Mouse (Mus musculus): Measurements from ENCODE around the gene Lrrc2.
A peak's percentile ranks its signal among the peaks of the same experiment; 100 is the strongest.

Lrrc2 gene

DNA sequence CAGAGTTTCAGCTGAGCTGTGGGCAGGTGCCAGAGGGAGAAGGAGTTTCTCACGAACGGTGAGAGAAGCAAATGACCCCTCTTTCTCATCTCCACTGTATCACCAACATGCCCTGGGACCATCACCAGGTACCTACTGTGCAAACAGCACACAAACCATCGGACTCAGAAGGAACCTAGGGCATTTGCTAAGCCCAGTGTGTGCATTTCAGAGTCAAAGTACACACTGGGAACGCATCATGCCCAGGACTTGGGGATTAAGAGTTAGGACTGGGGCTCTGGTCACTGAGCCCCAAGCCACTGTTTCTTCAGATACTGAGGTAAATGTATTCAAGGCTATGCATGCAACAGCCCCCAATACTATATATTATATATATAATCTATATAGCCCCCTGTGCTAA, 36.0 kb downstream of the Lrrc2 start:
- DNase-seq (ENCODE audit: low spot score in 2 of 2), result no peak

DNA sequence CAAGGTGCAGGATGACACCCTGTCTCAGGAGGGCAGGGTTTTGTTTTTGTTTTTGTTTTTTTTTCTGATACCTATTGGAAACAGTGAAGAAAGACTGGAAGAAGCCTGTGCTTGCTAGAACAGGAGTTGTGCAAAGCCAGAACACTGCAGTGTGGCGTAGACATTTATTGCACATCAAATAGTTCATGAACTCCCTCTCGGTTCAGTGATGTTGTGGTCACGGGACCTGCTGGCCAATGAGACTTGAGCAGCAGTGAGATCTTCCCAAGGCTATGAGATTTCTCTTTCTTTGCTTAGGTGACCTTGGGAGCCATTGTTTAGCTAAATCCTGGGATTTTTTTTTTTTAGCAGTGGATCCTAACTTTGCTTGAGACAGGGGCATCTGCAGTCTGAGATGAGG, 36.7 kb downstream of the Lrrc2 start:
- DNase-seq (ENCODE audit: low spot score in 2 of 2), result no peak

DNA sequence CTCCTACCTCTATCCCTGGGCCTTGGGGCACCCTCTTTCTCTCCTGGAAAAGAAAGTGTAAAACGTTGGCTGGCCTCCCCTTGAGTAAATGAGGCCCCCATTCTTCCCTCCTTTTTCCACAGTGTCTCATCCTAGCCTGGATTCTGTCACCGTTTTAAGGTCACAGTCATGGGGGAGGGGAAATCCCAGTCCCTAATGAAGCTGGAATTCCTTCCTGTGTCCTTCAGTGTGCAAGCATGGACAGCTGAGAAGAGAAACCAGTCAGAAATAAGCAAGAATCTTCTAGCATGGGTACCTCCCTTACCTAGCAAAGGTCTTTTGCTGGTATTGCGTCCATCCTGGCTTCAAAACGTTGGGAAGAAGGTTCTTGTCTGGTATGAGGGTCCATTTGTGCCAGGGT, 37.8 kb downstream of the Lrrc2 start:
- no peak for DNase-seq (ENCODE audit: low spot score in 2 of 2)

DNA sequence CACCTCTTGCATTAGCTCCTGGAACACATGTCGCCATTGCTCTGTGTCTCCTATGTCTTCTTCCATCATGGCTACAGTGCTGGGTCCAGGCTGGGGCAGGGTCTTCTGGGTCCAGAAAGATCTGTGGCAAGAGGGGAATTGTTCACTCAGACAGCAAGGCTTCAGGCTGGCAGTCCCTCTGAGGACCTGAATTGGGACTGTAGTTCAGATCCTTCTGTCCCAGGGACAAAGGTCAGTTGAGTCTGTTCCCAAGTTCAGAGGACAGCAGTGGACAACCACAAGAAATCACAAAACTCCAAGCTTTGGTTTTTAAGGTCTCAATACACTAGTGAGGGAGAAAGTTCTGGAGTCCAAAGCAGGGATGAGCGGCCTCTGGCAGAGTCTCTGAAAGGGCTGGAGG, 38.2 kb downstream of the Lrrc2 start:
- no peak for DNase-seq (ENCODE audit: low spot score in 2 of 2)

DNA sequence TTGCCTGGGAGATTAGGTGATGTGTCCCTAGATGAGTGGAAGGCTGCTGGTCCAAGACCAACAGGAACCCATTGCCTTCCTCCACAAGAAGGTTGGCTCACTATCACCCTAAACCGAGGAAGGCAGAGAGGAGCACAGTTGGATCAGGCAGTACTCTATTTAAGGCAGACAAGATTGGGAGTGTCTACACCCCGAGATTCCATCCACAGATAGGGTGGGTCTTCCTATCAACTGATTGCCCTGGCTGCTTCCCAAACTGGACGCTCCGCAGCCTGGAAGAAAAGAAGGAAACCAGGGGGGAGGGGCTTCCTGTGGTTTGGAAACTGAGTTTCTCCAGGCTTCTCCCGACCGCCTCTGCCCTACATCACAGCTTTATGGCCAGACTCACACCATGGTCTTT, 38.9 kb downstream of the Lrrc2 start, which contains the start of gene Rtp3:
Gene Rtp3, minus strand, starts transcription at position 380 of the 400 bp plus-strand sequence.
- DNase-seq (ENCODE audit: low spot score in 2 of 2), result no peak

DNA sequence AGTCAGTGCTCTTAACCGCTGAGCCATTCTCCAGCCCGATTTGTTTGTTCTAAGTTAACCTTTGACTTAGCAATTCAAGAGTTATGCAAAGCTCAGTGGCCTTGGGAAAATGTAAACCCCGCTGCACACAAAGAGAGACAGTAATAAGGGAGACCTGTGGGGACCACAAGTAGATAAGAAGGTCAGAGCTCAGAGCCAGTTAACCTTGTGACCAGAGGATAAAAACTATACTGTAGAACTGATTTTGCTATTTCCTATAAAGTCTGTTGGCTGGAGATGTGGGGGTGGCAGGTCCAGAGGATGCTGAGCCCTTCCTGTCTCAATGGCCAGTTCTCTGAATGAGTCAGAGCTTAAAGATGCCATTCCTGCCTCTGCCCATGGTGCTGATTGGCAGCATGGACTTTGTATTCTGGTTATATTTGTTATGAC, 42.0 kb downstream of the Lrrc2 start:
- no peak for DNase-seq (ENCODE audit: low spot score in 2 of 2)

DNA sequence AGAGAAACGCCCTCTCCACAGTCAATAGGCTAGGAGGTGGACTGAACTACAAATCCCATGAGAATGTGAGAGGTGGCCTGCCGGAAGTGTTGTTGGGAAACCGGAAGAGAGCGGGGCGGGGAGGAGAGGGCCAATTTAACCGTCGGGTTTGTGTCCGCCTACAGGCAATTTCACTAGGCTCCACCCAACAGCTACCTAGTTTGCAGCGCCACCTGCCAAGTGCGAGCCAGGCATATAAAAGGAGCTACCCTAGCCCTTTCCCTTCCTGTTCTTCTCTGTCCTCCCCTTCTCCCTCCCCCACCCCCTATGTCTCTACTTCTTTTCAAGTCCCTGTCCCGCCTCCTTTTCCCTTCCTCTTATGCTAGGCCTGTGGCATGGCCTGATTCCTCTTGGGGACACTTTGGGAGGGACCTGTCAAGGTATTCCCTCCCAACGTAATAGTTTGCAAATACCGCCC, 43.4 kb downstream of the Lrrc2 start:
- DNase-seq (ENCODE audit: low spot score in 2 of 2), result peak; percentile 76

DNA sequence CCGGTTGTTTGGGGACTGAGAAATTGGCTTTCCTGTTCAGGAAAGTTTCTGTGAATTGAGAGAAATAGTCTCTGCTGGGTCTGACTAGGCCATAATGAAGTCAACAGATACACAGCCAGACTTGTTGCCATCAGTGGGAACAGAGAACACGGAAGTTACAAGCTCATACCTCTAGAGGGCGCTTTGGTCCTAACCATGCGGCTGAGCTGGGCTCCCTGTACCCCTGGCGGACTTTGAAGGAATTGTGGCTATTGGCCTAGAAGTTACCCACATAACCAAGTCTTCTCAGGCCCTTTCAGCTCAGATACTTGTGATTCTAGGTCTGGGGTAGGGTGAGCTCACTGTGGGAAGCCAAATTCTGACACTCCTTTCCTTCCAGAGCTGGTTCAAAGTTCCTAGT, 45.9 kb downstream of the Lrrc2 start:
- DNase-seq (ENCODE audit: low spot score in 2 of 2), result peak; percentile 49 to 87

DNA sequence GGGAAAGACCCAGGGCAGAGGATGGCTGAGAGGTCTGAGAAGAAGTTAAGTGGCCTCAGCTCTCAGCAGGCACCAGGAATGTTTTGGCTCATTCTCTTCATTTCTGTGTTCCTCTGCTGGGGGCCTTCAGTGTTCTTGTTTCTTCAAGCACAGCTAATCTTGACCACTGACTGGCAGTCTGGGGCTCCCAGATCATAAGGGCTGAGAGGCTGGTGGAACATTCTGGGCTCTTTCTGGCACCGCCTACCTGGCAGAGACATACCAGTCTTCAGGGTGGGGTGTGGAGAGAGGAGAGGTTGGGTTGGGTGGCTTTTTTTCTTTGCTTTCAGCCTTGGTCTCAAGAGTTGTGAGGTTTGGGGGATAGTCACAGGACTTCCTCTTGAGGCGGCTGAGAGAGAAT, 47.7 kb downstream of the Lrrc2 start:
- no peak for DNase-seq (ENCODE audit: low spot score in 2 of 2)

DNA sequence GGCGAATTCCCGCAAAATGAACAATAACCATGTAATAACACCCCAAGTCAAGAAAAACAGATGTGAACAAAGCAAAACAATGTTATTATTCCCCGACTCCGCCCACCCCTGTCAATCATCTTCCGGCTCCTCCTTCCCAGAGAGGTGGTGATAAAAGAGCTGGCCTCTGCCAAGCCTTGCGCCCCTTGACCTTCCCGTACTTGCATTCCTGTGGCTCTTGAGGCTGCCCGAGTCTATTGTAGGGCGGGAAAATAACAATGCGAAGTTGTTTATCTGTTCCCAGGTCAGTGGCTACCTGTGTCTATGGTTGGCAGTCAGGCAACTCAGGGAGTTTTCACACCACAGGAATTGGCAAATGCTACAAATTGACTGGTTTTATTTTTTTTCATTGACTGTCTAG, 48.5 kb downstream of the Lrrc2 start:
- no peak for DNase-seq (ENCODE audit: low spot score in 2 of 2)

DNA sequence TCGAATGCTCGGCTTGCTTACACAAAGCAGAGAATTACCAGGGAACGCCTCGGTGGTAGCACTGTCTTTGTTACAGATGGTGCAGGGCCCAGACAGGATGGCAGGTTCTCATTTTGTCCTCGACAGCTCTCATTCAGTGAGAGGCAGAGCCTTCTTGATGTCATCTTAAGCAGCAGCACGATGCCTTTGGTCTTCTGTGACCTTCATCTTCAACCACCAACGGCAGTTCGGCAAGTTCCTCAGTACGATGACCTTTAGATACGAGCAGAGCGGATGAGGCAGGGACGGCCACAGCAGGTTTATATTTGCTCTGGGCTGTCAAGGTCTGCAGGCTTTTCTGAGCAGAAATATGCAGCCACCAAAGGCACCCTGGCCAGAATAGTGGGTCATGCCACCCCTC, 50.3 kb downstream of the Lrrc2 start:
- no peak for DNase-seq (ENCODE audit: low spot score in 2 of 2)

DNA sequence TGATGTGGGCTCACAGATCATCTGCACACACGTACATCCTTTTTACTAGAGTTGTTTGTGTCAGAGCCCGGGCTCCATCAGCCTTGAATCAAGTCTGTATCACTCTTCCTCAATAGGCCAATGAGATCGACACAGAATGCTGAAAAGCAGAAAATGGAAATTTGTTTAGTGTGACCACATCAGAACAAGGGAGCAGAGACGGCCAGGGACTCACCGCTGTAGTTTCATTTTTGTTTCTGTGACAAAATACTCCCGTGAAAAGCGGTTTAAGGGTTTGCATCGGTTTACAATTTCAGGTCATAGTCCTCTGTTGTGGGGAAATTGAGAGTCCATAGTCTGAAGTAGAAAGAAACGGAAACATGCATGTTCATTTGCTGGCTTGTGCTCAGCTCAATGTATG, 51.9 kb downstream of the Lrrc2 start:
- no peak for DNase-seq (ENCODE audit: low spot score in 2 of 2)

DNA sequence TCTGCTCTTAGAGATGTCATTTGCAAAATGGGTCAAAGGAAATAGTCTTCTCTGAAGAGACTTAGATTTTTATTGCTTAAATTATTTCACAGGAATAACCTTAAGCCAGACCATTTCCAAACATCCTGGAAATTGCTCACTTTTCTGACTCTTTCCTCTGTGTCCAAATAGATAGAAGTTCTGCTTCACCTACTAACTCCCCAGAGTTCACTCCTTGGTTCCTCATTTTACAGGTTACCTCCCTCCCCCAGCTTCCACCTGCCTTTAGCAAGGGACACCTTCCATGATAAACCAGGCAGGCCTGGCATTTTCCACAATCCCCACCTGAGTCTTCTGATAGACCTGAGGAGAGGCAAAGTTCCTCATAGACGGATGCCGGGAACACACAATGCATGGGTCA, 55.2 kb downstream of the Lrrc2 start:
- DNase-seq (ENCODE audit: low spot score in 2 of 2), result no peak

DNA sequence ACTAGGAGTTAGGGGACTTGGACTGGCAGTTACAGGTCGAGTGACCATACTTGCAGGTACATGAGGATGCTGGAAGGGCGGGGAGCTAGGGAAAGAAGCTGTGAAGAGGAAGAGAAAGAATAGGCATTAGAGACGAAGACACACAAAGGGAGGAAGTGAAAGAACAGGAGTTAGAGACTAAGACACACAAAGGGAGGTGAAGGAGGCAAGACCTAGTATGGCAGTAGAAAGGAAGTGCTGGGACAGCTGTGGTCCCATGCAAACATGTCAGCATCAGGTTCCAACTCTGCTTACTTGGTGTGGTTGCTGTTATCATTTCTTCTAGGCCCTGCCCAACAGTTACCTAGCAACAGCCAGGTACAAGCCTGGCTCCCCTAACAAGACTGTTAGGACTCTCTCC, 58.4 kb downstream of the Lrrc2 start:
- no peak for DNase-seq (ENCODE audit: low spot score in 2 of 2)

DNA sequence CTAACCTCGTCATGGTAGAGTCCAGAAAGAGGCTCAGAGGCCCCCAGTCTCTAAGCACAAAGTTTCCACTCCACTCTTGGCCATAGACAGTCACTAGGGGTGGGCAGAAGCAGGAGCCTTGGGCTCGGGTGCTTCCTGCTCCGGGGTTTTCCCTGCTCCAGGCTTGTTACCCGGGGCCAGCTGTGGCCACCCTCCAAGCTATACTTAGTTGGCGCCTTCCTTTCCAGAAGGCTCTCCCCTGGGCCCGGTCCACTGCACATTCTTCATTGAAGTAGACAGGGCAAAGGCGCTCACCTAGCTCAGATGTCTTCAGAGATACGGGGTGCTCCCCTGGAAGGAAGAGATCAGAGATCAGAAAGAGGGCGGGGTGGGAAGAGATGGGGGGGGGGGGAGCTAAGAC, 60.2 kb downstream of the Lrrc2 start:
- no peak for DNase-seq (ENCODE audit: low spot score in 2 of 2)

DNA sequence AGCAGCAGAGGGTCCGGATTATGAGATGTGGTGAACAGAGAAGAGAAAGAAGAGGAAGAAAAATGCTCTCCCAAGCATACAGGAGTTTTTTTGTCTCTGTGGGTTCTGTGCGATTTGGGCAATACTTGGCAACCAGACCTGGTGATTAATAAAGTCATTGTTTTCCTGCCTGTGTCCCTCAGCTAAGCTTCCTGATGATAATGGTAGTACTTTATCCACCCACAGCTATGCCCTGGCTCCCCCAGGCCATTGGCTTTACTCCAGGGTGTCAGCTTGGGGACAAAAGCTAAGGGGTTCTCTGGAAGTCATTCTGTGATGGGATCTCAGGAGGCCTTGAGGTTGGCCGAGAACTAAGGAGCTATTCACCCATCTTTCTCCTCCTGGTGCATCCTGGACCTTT, 60.7 kb downstream of the Lrrc2 start:
- DNase-seq (ENCODE audit: low spot score in 2 of 2), result no peak

DNA sequence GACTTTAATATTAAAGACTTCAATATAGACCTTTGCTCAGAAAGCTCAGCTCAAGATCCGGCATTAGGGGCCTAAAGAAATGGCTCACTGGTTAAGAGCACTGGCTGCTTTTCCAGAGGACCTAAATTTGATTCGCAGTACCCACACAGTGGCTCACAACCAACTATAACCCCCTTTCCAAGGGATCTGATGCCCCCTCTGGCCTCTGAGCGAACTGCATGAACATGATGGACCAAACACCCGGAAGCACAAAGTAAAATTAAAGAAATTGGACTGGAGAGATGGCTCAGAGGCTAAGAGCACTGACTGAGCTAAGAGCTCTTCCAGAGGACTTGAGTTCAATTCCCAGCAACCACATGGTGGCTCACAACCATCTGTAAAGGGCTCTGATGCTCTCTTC, 64.3 kb downstream of the Lrrc2 start:
- DNase-seq (ENCODE audit: low spot score in 2 of 2), result no peak

DNA sequence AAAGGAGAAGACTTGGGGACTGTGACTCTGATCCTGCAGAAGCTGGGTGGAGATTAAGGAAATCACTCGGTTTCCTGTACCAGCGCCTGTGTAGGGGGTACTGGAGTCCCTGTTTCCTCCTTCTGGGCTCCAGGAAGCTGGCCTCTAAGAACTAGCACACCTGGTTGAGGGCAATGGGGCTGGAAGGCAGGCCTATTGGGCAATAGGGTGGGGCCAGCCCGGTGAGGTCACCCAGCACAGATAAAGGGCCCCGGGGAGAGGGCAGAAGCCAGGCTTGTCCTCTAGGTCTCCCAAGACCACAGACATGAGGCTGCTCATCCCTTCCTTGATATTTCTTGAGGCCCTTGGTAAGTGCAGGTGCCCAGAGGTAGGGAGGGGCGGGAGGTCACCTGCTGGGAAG, 67.7 kb downstream of the Lrrc2 start, which contains the start of gene Ltf:
Gene Ltf, plus strand, starts transcription at position 250 of the 400 bp plus-strand sequence.
- no peak for DNase-seq (ENCODE audit: low spot score in 2 of 2)

DNA sequence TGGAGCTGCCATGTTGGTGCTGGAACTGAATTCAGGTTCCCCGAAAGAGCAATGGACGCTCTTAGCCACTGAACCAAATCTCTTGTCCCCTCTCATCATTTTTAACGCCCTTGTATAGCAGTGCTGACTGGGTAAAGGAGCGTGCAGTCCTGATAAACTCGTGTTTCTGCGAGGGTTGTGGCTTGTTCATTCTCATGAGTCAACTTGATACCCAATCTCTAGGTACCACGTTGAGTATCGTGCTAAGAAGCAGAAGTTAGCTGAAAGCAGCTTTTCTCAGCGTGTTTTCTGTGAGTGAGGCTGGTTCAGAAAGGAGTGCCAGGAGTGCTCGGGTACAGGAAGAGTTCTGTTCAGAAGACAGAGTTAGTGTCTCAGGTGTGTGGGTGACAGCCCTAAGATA, 75.4 kb downstream of the Lrrc2 start:
- DNase-seq (ENCODE audit: low spot score in 2 of 2), result no peak
